ENCODE assay signal across 19 mouse cellular contexts in genomic region chr4:123382051-123382450, GRCm38 (mm10). TPM values are rescaled to one million over a fixed set of nuclear protein-coding genes. Genes with fewer than 3 reads are reported as not detected.
"Had no signal": no experiment of that assay in that cellular context is flagged by ENCODE, and none has a peak within 500 bp of the region (broad histone marks: within the 10 kb centered on the region; RNA-seq: fewer than 3 reads in every experiment).

No protein-coding gene starts in this region.

- H3K4me3 ChIP-seq: limb, embryonic 15.5 days; liver, embryonic 12.5 days; midbrain, embryonic 10.5 days; myocyte; neural tube, embryonic 15.5 days had no signal

- H3K4me1 ChIP-seq: limb, embryonic 15.5 days; liver, embryonic 12.5 days; midbrain, embryonic 10.5 days; neural tube, embryonic 15.5 days had no signal

- H3K27me3 ChIP-seq: limb, embryonic 15.5 days; liver, embryonic 12.5 days; neural tube, embryonic 15.5 days had no signal

- DNase-seq: layer of hippocampus, adult 9-11 months; layer of hippocampus, postnatal 36 days; lung, embryonic 14.5 days; lung, postnatal 10 days; lung, postnatal 4 days; midbrain, embryonic 14.5 days; right cerebral cortex, adult 18-20 months; right cerebral cortex, postnatal 25 days; thymus, adult 18-20 months; thymus, postnatal 25 days had no signal

- H3K9ac ChIP-seq: limb, embryonic 15.5 days; liver, embryonic 12.5 days; lung, embryonic 14.5 days; neural tube, embryonic 15.5 days had no signal

- ATAC-seq: liver, embryonic 12.5 days had no signal

- H3K27ac ChIP-seq: limb, embryonic 15.5 days; liver, embryonic 12.5 days; midbrain, embryonic 10.5 days; neural tube, embryonic 15.5 days had no signal

- H3K9me3 ChIP-seq: limb, embryonic 15.5 days; liver, embryonic 12.5 days; midbrain, embryonic 10.5 days; neural tube, embryonic 15.5 days had no signal

- H3K4me2 ChIP-seq: limb, embryonic 15.5 days; liver, embryonic 12.5 days; lung, embryonic 14.5 days; neural tube, embryonic 15.5 days had no signal

RNA-seq across cellular contexts. Expression of gene Oxct2a, which starts 58.6 kb away (rescaled TPM):
- polyA plus RNA-seq: limb, embryonic 11.5 days; liver, embryonic 16.5 days; lung, embryonic 14.5 days; midbrain, embryonic 10.5 days; midbrain, embryonic 14.5 days; neural tube, embryonic 11.5 days; stomach, embryonic 16.5 days had no signal
